Mouse (Mus musculus) spleen, adult 12 weeks (tissue): ENCODE data around the gene Tulp4.
"Not testable (repeated sequence)": the region's sequence is repeated elsewhere in the genome, so short reads cannot be mapped to it uniquely, and the experiment has no call there.

Source experiments
- DNase-seq: peaks from one replicate; pipeline ENCODE4 v3.0.0; 2022; ENCODE audit warnings: low spot score

The Tulp4 gene

GRCm38 (mm10) chr17:6279772-6280171 is 173.5 kb downstream of the Tulp4 start:
- not testable (repeated sequence) for DNase-seq

GRCm38 (mm10) chr17:6280513-6280912 is 174.3 kb downstream of the Tulp4 start:
- DNase-seq, result not testable (repeated sequence)

- not testable (repeated sequence) for DNase-seq
These were observed 176.9 kb downstream of the Tulp4 start for GRCm38 (mm10) chr17:6283137-6283536.

- not testable (repeated sequence) for DNase-seq
These were observed 179.9 kb downstream of the Tulp4 start for GRCm38 (mm10) chr17:6286169-6286568.

- not testable (repeated sequence) for DNase-seq
These were observed 182.8 kb downstream of the Tulp4 start for GRCm38 (mm10) chr17:6289045-6289444.

- DNase-seq, result not testable (repeated sequence)
These were observed 187.6 kb downstream of the Tulp4 start for GRCm38 (mm10) chr17:6293882-6294281.

- DNase-seq, result not testable (repeated sequence)
These were observed 191.0 kb downstream of the Tulp4 start for GRCm38 (mm10) chr17:6297060-6297795.

GRCm38 (mm10) chr17:6300190-6300863 is 194.1 kb downstream of the Tulp4 start:
- DNase-seq, result not testable (repeated sequence)
